22 mouse cellular contexts compared by ENCODE assay signal in the genomic region with DNA sequence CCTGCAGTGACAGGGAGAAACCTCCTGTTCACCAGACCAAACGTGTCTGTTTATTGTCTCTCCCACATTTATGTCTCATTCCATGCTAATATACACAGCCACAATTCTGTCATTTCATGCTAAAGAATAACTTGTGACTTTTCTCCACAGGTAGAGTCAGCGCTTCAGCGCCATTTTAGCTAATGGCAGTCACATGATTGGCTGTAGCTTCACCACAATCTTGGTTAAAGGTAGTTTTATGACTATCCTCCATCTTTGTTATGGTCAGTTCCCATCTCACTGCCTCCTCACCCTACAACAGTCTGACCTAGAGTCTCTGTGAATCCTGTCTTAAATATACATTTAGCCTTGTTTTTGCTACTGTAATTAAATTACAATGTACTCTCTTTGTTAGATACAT.
"Had no signal": no experiment of that assay in that cellular context is flagged by ENCODE, and none has a peak within 500 bp of the region (broad histone marks: within the 10 kb centered on the region; RNA-seq: fewer than 3 reads in every experiment).

No protein-coding gene starts in this region.

- H3K4me2 ChIP-seq: lung, embryonic 15.5 days; midbrain, embryonic 11.5 days; midbrain, embryonic 13.5 days; neural tube, embryonic 13.5 days; neural tube, embryonic 15.5 days had no signal

- H3K9me3 ChIP-seq: lung, embryonic 15.5 days; midbrain, embryonic 13.5 days; neural tube, embryonic 13.5 days; neural tube, embryonic 15.5 days had no signal

- H3K27me3 ChIP-seq: lung, embryonic 15.5 days; megakaryocyte, embryonic 14.5 days; midbrain, embryonic 13.5 days; neural tube, embryonic 13.5 days; neural tube, embryonic 15.5 days had no signal

- H3K27ac ChIP-seq: lung, embryonic 15.5 days; macrophage; midbrain, embryonic 13.5 days; neural tube, embryonic 13.5 days; neural tube, embryonic 15.5 days had no signal

- ATAC-seq: liver, postnatal 0 days; lung, postnatal 0 days; midbrain, embryonic 13.5 days; midbrain, embryonic 16.5 days had no signal

- H3K4me1 ChIP-seq: lung, embryonic 15.5 days; megakaryocyte, embryonic 14.5 days; midbrain, embryonic 13.5 days; neural tube, embryonic 13.5 days; neural tube, embryonic 15.5 days had no signal

- H3K4me3 ChIP-seq: lung, embryonic 15.5 days; megakaryocyte, embryonic 14.5 days; midbrain, embryonic 13.5 days; myocyte; neural tube, embryonic 13.5 days; neural tube, embryonic 15.5 days had no signal

- DNase-seq: liver, postnatal 0 days; lung, adult 2 months; lung, postnatal 14 days; lung, postnatal 36 days; retina, postnatal 1 day; right cerebral cortex, adult 18-20 months; right cerebral cortex, postnatal 25 days; right cerebral cortex, postnatal 4 days; spleen, adult 18-20 months; thymus, adult 18-20 months; thymus, postnatal 14 days; thymus, postnatal 36 days had no signal

- H3K36me3 ChIP-seq: lung, embryonic 15.5 days; midbrain, embryonic 13.5 days; neural tube, embryonic 13.5 days; neural tube, embryonic 15.5 days had no signal

- H3K9ac ChIP-seq: liver, postnatal 0 days; lung, embryonic 15.5 days; midbrain, embryonic 13.5 days; neural tube, embryonic 13.5 days; neural tube, embryonic 15.5 days had no signal
